Mouse (Mus musculus) G1E (cell line): ENCODE results near the gene Fbxl21.

Experiments
- CTCF ChIP-seq: IDR thresholded peaks from 2 replicates; pipeline ENCODE4 v1.5.1; 2012; ENCODE audit warnings: low read depth, low read length, inconsistent platforms, mixed read lengths
- GATA1 ChIP-seq: IDR thresholded peaks from 2 replicates; pipeline ENCODE4 v1.6.1; 2012; ENCODE audit warnings: borderline replicate concordance, low read length, inconsistent platforms, mixed read lengths

GRCm38 (mm10) chr13:56478027-56478426, 44.2 kb upstream of the Fbxl21 start:
- TF ChIP-seq CTCF (no peak), GATA1 (no peak)
